ENCODE assay signal across 8 mouse cellular contexts in genomic region chr9:114688252-114688952, GRCm38 (mm10). TPM values are rescaled to one million over a fixed set of nuclear protein-coding genes. Genes with fewer than 3 reads are reported as not detected.
DNase-seq lines count a peak whose midpoint lies in the region; ATAC-seq and TF ChIP-seq lines count a peak whose summit lies in the region.

Dync1li1 (plus strand) TSS chr9:114688790.

- under 1% methylated on average over 57 of the region's 57 CpGs for WGBS in heart, embryonic 12.5 days
- under 1% methylated on average over 56 of the region's 57 CpGs for WGBS in kidney, postnatal 0 days
- WGBS in liver, embryonic 11.5 days, result under 1% methylated on average over 57 of the region's 57 CpGs
- under 1% methylated on average over 57 of the region's 57 CpGs for WGBS in stomach, embryonic 14.5 days

- H3K9ac ChIP-seq in heart, embryonic 12.5 days, result peak within 1 kb of the TSS; percentile 93
- H3K9ac ChIP-seq in kidney, postnatal 0 days (ENCODE audit: low read depth, low read length), result peak within 1 kb of the TSS; percentile 98
- H3K9ac ChIP-seq in liver, embryonic 11.5 days (ENCODE audit: low read depth, low read length), result peak within 1 kb of the TSS; percentile 92
- H3K9ac ChIP-seq in stomach, embryonic 14.5 days (replicated peaks; ENCODE audit: low read depth, low read length), result peak within 1 kb of the TSS; percentile 81

- peak; percentile 89 for ATAC-seq in erythroid progenitor cell, adult 5-6 weeks (replicated peaks; ENCODE audit: low FRiP score, poor library complexity, severe bottlenecking)
- ATAC-seq in heart, embryonic 12.5 days (ENCODE audit: insufficient number of reproducible peaks, low FRiP score), result peak; percentile 98
- peak; percentile 94 for ATAC-seq in kidney, postnatal 0 days (replicated peaks; ENCODE audit: low FRiP score, low read depth)
- peak; percentile 96 for ATAC-seq in liver, embryonic 11.5 days (replicated peaks; ENCODE audit: low FRiP score)
- peak; percentile 95 for ATAC-seq in stomach, embryonic 14.5 days (ENCODE audit: insufficient number of reproducible peaks, insufficient read depth, low FRiP score, low read depth)

- peak; percentile 95 for DNase-seq in CD4-positive helper T cell, adult 2 months (ENCODE audit: low read depth, low spot score)
- DNase-seq in brain, embryonic 18.5 days (ENCODE audit: low read depth, low spot score), result peak; percentile 87
- peak; percentile 97 for DNase-seq in kidney, postnatal 0 days (ENCODE audit: low spot score)
- peak; percentile 96 for DNase-seq in liver, embryonic 11.5 days (ENCODE audit: low spot score)
- peak; percentile 96 for DNase-seq in naive thymus-derived CD4-positive, alpha-beta T cell, adult 2 months (ENCODE audit: low read depth)

- TF ChIP-seq CTCF in kidney, postnatal 0 days (IDR thresholded peaks at IDR 0.05; ENCODE audit: low read depth), result no peak

- H3K9me3 ChIP-seq in heart, embryonic 12.5 days (replicated peaks), result no peaks in the 10 kb centered on the region
- H3K9me3 ChIP-seq in kidney, postnatal 0 days (replicated peaks; ENCODE audit: low read length), result no peaks in the 10 kb centered on the region
- H3K9me3 ChIP-seq in liver, embryonic 11.5 days (ENCODE audit: control insufficient read depth, low read length), result no peaks in the 10 kb centered on the region
- H3K9me3 ChIP-seq in stomach, embryonic 14.5 days (ENCODE audit: control insufficient read depth, low read depth, low read length), result no peaks in the 10 kb centered on the region

- peak within 1 kb of the TSS; percentile 88 for H3K27ac ChIP-seq in heart, embryonic 12.5 days (ENCODE audit: poor library complexity, severe bottlenecking)
- peak within 1 kb of the TSS; percentile 94 for H3K27ac ChIP-seq in kidney, postnatal 0 days
- H3K27ac ChIP-seq in liver, embryonic 11.5 days (ENCODE audit: low read depth, low read length), result peak within 1 kb of the TSS; percentile 84
- peak within 1 kb of the TSS; percentile 93 for H3K27ac ChIP-seq in stomach, embryonic 14.5 days (ENCODE audit: low read length)

- H3K4me1 ChIP-seq in heart, embryonic 12.5 days (replicated peaks), result peaks cover 30% of the 10 kb centered on the region
- peaks cover 11% of the 10 kb centered on the region for H3K4me1 ChIP-seq in kidney, postnatal 0 days (replicated peaks; ENCODE audit: insufficient read depth, low read length)
- peaks cover 15% of the 10 kb centered on the region; the same call in 1 of the 2 replicates for H3K4me1 ChIP-seq in liver, embryonic 11.5 days (replicated peaks; ENCODE audit: control insufficient read depth, insufficient read depth, low read length)
- peaks cover 11% of the 10 kb centered on the region; the same call in 1 of the 2 replicates for H3K4me1 ChIP-seq in stomach, embryonic 14.5 days (ENCODE audit: control insufficient read depth, insufficient read depth, low read length)

- peak within 1 kb of the TSS; percentile 93 for H3K4me2 ChIP-seq in heart, embryonic 12.5 days
- peak within 1 kb of the TSS; percentile 80 for H3K4me2 ChIP-seq in kidney, postnatal 0 days (ENCODE audit: low read length)
- peak within 1 kb of the TSS; percentile 97 for H3K4me2 ChIP-seq in liver, embryonic 11.5 days
- peak within 1 kb of the TSS; percentile 91 for H3K4me2 ChIP-seq in stomach, embryonic 14.5 days (replicated peaks; ENCODE audit: low read depth, low read length)

- peak within 1 kb of the TSS; percentile 91 for H3K4me3 ChIP-seq in heart, embryonic 12.5 days
- H3K4me3 ChIP-seq in kidney, postnatal 0 days (replicated peaks; ENCODE audit: low read depth, low read length), result peak within 1 kb of the TSS; percentile 98
- H3K4me3 ChIP-seq in liver, embryonic 11.5 days (ENCODE audit: low read depth, low read length), result peak within 1 kb of the TSS; percentile 91
- H3K4me3 ChIP-seq in stomach, embryonic 14.5 days (ENCODE audit: low read depth, low read length), result peak within 1 kb of the TSS; percentile 91

- peaks cover 18% of the 10 kb centered on the region for H3K36me3 ChIP-seq in heart, embryonic 12.5 days
- peaks cover 4% of the 10 kb centered on the region; the same call in 1 of the 2 replicates for H3K36me3 ChIP-seq in kidney, postnatal 0 days (ENCODE audit: insufficient read depth, low read length)
- H3K36me3 ChIP-seq in liver, embryonic 11.5 days (ENCODE audit: control insufficient read depth, insufficient read depth, low read length), result peaks cover 4% of the 10 kb centered on the region; the same call in 1 of the 2 replicates
- H3K36me3 ChIP-seq in stomach, embryonic 14.5 days (ENCODE audit: control insufficient read depth, insufficient read depth, low read length), result peaks cover 8% of the 10 kb centered on the region; the same call in 1 of the 2 replicates

- H3K27me3 ChIP-seq in heart, embryonic 12.5 days (replicated peaks), result no peaks in the 10 kb centered on the region
- no peaks in the 10 kb centered on the region for H3K27me3 ChIP-seq in kidney, postnatal 0 days (ENCODE audit: insufficient read depth, low read length)
- H3K27me3 ChIP-seq in liver, embryonic 11.5 days (replicated peaks; ENCODE audit: control insufficient read depth, insufficient read depth, low read length), result no peaks in the 10 kb centered on the region
- no peaks in the 10 kb centered on the region for H3K27me3 ChIP-seq in stomach, embryonic 14.5 days (ENCODE audit: control insufficient read depth, insufficient read depth, low read length)

RNA-seq across cellular contexts. Expression of gene Dync1li1, which starts in this region (rescaled TPM):
- 22.7 and 42.3 TPM in 2 replicates for total RNA-seq in erythroid progenitor cell, adult 5-6 weeks (2015; ENCODE audit: low replicate concordance)
- total RNA-seq in erythroid progenitor cell, adult 5-6 weeks (2017; ENCODE audit: low replicate concordance), result 23.9 and 33.0 TPM in 2 replicates
- polyA plus RNA-seq in heart, embryonic 12.5 days (2016; fragmentation: Nextera tagmentation; extraction: Ambion mirVana), result 78.3 and 81.8 TPM in 2 replicates
- polyA plus RNA-seq in kidney, postnatal 0 days (2015; fragmentation: Nextera tagmentation; extraction: Ambion mirVana), result 43.8 and 45.4 TPM in 2 replicates
- 47.3 and 51.8 TPM in 2 replicates for polyA plus RNA-seq in liver, embryonic 11.5 days (2014; fragmentation: Nextera tagmentation; extraction: Ambion mirVana)
- polyA plus RNA-seq in stomach, embryonic 14.5 days (2014; fragmentation: Nextera tagmentation; extraction: Ambion mirVana), result 56.0 and 64.3 TPM in 2 replicates

Comparison
In these comparisons a context has a peak if more than half of its experiments do, and no peak if none do; other contexts are left out.
1. Peak in every context shown above with its lines: DNase-seq, ATAC-seq, H3K4me3 ChIP-seq and H3K27ac ChIP-seq.